Mouse (Mus musculus): Measurements from ENCODE around the gene Spata32. TPM values are rescaled to one million over a fixed set of nuclear protein-coding genes. Genes with fewer than 3 reads are reported as not detected.
A peak's percentile ranks its signal among the peaks of the same experiment; 100 is the strongest.

Spata32 gene
- polyA plus RNA-seq, 1 experiment: not detected

- Histone ChIP-seq H3K27me3 (ENCODE audit: control insufficient read depth, insufficient read depth, low read length, poor library complexity, severe bottlenecking) (no peaks in the 10 kb centered on the region), H3K4me1 (ENCODE audit: control insufficient read depth, insufficient read depth, low read length) (peaks cover 1% of the 10 kb centered on the region), H3K27ac (ENCODE audit: insufficient read depth, low read length) (no peak overlapping the region), H3K36me3 (ENCODE audit: control insufficient read depth, insufficient read depth, low read length, poor library complexity, severe bottlenecking) (no peaks in the 10 kb centered on the region), H3K9ac (ENCODE audit: low read depth, poor library complexity, severe bottlenecking) (0 out of 2 replicates have a peak overlapping the region, but pooled peaks have one; percentile 10), H3K9me3 (replicated peaks; ENCODE audit: control insufficient read depth, insufficient read depth, low read length, poor library complexity, severe bottlenecking) (no peaks in the 10 kb centered on the region), H3K4me3 (ENCODE audit: low read depth, low read length) (peak overlapping the region; percentile 46)
- TF ChIP-seq EP300 (IDR thresholded peaks at IDR 0.05; ENCODE audit: insufficient read depth, low read depth, low read length): no peak
- TF ChIP-seq POLR2A (IDR thresholded peaks at IDR 0.05; ENCODE audit: insufficient read depth, low read length): no peak
- no peak for TF ChIP-seq CTCF (IDR thresholded peaks at IDR 0.05; ENCODE audit: low read depth, low read length)
These were observed 25.8 kb downstream of the Spata32 start for GRCm38 (mm10) chr11:103192230-103192955.

DNA sequence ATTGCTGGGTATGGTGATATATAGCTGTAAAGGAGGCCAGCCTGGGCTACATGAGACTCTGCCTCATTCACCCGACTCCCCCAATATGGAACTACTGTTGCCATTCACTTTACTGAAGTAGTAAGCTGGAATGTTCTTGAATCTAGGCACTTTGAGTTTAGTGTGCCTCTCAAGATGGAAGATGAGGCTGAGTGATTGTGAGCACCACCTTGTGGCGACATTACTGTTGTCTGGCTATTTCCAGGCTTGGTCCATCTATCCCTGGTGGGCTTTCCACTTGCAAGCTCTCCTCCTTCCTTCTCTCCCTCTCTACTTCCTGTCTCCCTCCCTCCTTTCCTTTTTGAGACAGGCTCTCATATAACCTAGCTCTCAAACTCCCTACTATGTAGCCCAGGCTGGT lies 33.3 kb downstream of the Spata32 start:
- no peak overlapping the region for H3K4me3 ChIP-seq (ENCODE audit: low read depth, low read length)
- H3K27me3 ChIP-seq (ENCODE audit: control insufficient read depth, insufficient read depth, low read length, poor library complexity, severe bottlenecking): no peaks in the 10 kb centered on the region
- TF ChIP-seq POLR2A (IDR thresholded peaks at IDR 0.05; ENCODE audit: insufficient read depth, low read length): no peak
- TF ChIP-seq CTCF (IDR thresholded peaks at IDR 0.05; ENCODE audit: low read depth, low read length): peak; percentile 49
- no peaks in the 10 kb centered on the region for H3K4me1 ChIP-seq (ENCODE audit: control insufficient read depth, insufficient read depth, low read length)
- no peaks in the 10 kb centered on the region for H3K36me3 ChIP-seq (ENCODE audit: control insufficient read depth, insufficient read depth, low read length, poor library complexity, severe bottlenecking)
- no peak overlapping the region for H3K27ac ChIP-seq (ENCODE audit: insufficient read depth, low read length)
- H3K9ac ChIP-seq (ENCODE audit: low read depth, poor library complexity, severe bottlenecking): no peak overlapping the region
- no peaks in the 10 kb centered on the region for H3K9me3 ChIP-seq (replicated peaks; ENCODE audit: control insufficient read depth, insufficient read depth, low read length, poor library complexity, severe bottlenecking)

GRCm38 (mm10) chr11:103181911-103182310 lies 36.3 kb downstream of the Spata32 start:
- no peaks in the 10 kb centered on the region for H3K36me3 ChIP-seq (ENCODE audit: control insufficient read depth, insufficient read depth, low read length, poor library complexity, severe bottlenecking)
- no peaks in the 10 kb centered on the region for H3K4me1 ChIP-seq (ENCODE audit: control insufficient read depth, insufficient read depth, low read length)
- no peak overlapping the region for H3K27ac ChIP-seq (ENCODE audit: insufficient read depth, low read length)
- no peaks in the 10 kb centered on the region for H3K27me3 ChIP-seq (ENCODE audit: control insufficient read depth, insufficient read depth, low read length, poor library complexity, severe bottlenecking)
- H3K9me3 ChIP-seq (replicated peaks; ENCODE audit: control insufficient read depth, insufficient read depth, low read length, poor library complexity, severe bottlenecking): no peaks in the 10 kb centered on the region
- TF ChIP-seq POLR2A (IDR thresholded peaks at IDR 0.05; ENCODE audit: insufficient read depth, low read length) (no peak), CTCF (IDR thresholded peaks at IDR 0.05; ENCODE audit: low read depth, low read length) (no peak), EP300 (IDR thresholded peaks at IDR 0.05; ENCODE audit: insufficient read depth, low read depth, low read length) (no peak)
- H3K9ac ChIP-seq (ENCODE audit: low read depth, poor library complexity, severe bottlenecking): no peak overlapping the region
- no peak overlapping the region for H3K4me3 ChIP-seq (ENCODE audit: low read depth, low read length)

GRCm38 (mm10) chr11:103181349-103181748 lies 36.9 kb downstream of the Spata32 start:
- no peaks in the 10 kb centered on the region for H3K9me3 ChIP-seq (replicated peaks; ENCODE audit: control insufficient read depth, insufficient read depth, low read length, poor library complexity, severe bottlenecking)
- no peaks in the 10 kb centered on the region for H3K4me1 ChIP-seq (ENCODE audit: control insufficient read depth, insufficient read depth, low read length)
- H3K4me3 ChIP-seq (ENCODE audit: low read depth, low read length): no peak overlapping the region
- TF ChIP-seq CTCF (IDR thresholded peaks at IDR 0.05; ENCODE audit: low read depth, low read length): no peak
- TF ChIP-seq EP300 (IDR thresholded peaks at IDR 0.05; ENCODE audit: insufficient read depth, low read depth, low read length): no peak
- TF ChIP-seq POLR2A (IDR thresholded peaks at IDR 0.05; ENCODE audit: insufficient read depth, low read length): no peak
- H3K27ac ChIP-seq (ENCODE audit: insufficient read depth, low read length): no peak overlapping the region
- H3K9ac ChIP-seq (ENCODE audit: low read depth, poor library complexity, severe bottlenecking): no peak overlapping the region
- no peaks in the 10 kb centered on the region for H3K27me3 ChIP-seq (ENCODE audit: control insufficient read depth, insufficient read depth, low read length, poor library complexity, severe bottlenecking)
- no peaks in the 10 kb centered on the region for H3K36me3 ChIP-seq (ENCODE audit: control insufficient read depth, insufficient read depth, low read length, poor library complexity, severe bottlenecking)

- Histone ChIP-seq H3K9ac (ENCODE audit: low read depth, poor library complexity, severe bottlenecking) (no peak overlapping the region), H3K36me3 (ENCODE audit: control insufficient read depth, insufficient read depth, low read length, poor library complexity, severe bottlenecking) (no peaks in the 10 kb centered on the region), H3K27me3 (ENCODE audit: control insufficient read depth, insufficient read depth, low read length, poor library complexity, severe bottlenecking) (no peaks in the 10 kb centered on the region)
These were observed 37.8 kb downstream of the Spata32 start for GRCm38 (mm10) chr11:103180426-103180825.

GRCm38 (mm10) chr11:103178748-103179147 lies 39.5 kb downstream of the Spata32 start:
- H3K4me3 ChIP-seq (ENCODE audit: low read depth, low read length): no peak overlapping the region
- no peaks in the 10 kb centered on the region for H3K27me3 ChIP-seq (ENCODE audit: control insufficient read depth, insufficient read depth, low read length, poor library complexity, severe bottlenecking)
- no peak overlapping the region for H3K9ac ChIP-seq (ENCODE audit: low read depth, poor library complexity, severe bottlenecking)
- peaks cover 2% of the 10 kb centered on the region for H3K4me1 ChIP-seq (ENCODE audit: control insufficient read depth, insufficient read depth, low read length)
- H3K36me3 ChIP-seq (ENCODE audit: control insufficient read depth, insufficient read depth, low read length, poor library complexity, severe bottlenecking): no peaks in the 10 kb centered on the region
- H3K27ac ChIP-seq (ENCODE audit: insufficient read depth, low read length): no peak overlapping the region
- TF ChIP-seq CTCF (IDR thresholded peaks at IDR 0.05; ENCODE audit: low read depth, low read length) (no peak), EP300 (IDR thresholded peaks at IDR 0.05; ENCODE audit: insufficient read depth, low read depth, low read length) (no peak), POLR2A (IDR thresholded peaks at IDR 0.05; ENCODE audit: insufficient read depth, low read length) (no peak)
- no peaks in the 10 kb centered on the region for H3K9me3 ChIP-seq (replicated peaks; ENCODE audit: control insufficient read depth, insufficient read depth, low read length, poor library complexity, severe bottlenecking)

More at GRCm38 (mm10) chr11:103180426-103180825, 37.8 kb downstream of the Spata32 start:
- Histone ChIP-seq H3K4me1 (ENCODE audit: control insufficient read depth, insufficient read depth, low read length) (peaks cover 2% of the 10 kb centered on the region), H3K9me3 (replicated peaks; ENCODE audit: control insufficient read depth, insufficient read depth, low read length, poor library complexity, severe bottlenecking) (no peaks in the 10 kb centered on the region), H3K4me3 (ENCODE audit: low read depth, low read length) (no peak overlapping the region), H3K27ac (ENCODE audit: insufficient read depth, low read length) (no peak overlapping the region)
- TF ChIP-seq CTCF (IDR thresholded peaks at IDR 0.05; ENCODE audit: low read depth, low read length) (no peak), POLR2A (IDR thresholded peaks at IDR 0.05; ENCODE audit: insufficient read depth, low read length) (no peak), EP300 (IDR thresholded peaks at IDR 0.05; ENCODE audit: insufficient read depth, low read depth, low read length) (no peak)
